Mouse (Mus musculus): Measurements from ENCODE around the gene Arl16.
A peak's percentile ranks its signal among the peaks of the same experiment; 100 is the strongest.
"Not testable (repeated sequence)": the region's sequence is repeated elsewhere in the genome, so short reads cannot be mapped to it uniquely, and the experiment has no call there.

Gene Arl16

GRCm38 (mm10) chr11:120467051-120467735 lies at the start of gene Arl16:
Gene Arl16, minus strand, starts transcription at chr11:120467607.
- DNase-seq (ENCODE audit: low read depth, low spot score) = peak; percentile 99

GRCm38 (mm10) chr11:120517147-120517546 lies 49.7 kb upstream of the Arl16 start:
- DNase-seq (ENCODE audit: low read depth, low spot score) = no peak

- DNase-seq (ENCODE audit: low read depth, low spot score) = peak; percentile 88
Observed at GRCm38 (mm10) chr11:120515611-120516010, 48.2 kb upstream of the Arl16 start.

- DNase-seq (ENCODE audit: low read depth, low spot score) = not testable (repeated sequence)
Observed at GRCm38 (mm10) chr11:120514262-120514661, 46.9 kb upstream of the Arl16 start.

GRCm38 (mm10) chr11:120512790-120513453 lies 45.5 kb upstream of the Arl16 start:
- DNase-seq (ENCODE audit: low read depth, low spot score) = peak; percentile 86

GRCm38 (mm10) chr11:120510375-120511030 lies 43.1 kb upstream of the Arl16 start:
- no peak for DNase-seq (ENCODE audit: low read depth, low spot score)

- no peak for DNase-seq (ENCODE audit: low read depth, low spot score)
Observed at GRCm38 (mm10) chr11:120509940-120510339, 42.5 kb upstream of the Arl16 start.

GRCm38 (mm10) chr11:120508290-120508870 lies 41.0 kb upstream of the Arl16 start:
- no peak for DNase-seq (ENCODE audit: low read depth, low spot score)

GRCm38 (mm10) chr11:120507611-120508289 lies 40.3 kb upstream of the Arl16 start:
- DNase-seq (ENCODE audit: low read depth, low spot score) = no peak

GRCm38 (mm10) chr11:120506899-120507298 lies 39.5 kb upstream of the Arl16 start:
- peak; percentile 70 for DNase-seq (ENCODE audit: low read depth, low spot score)

GRCm38 (mm10) chr11:120505661-120506060 lies 38.3 kb upstream of the Arl16 start:
- no peak for DNase-seq (ENCODE audit: low read depth, low spot score)

GRCm38 (mm10) chr11:120501701-120502100 lies 34.3 kb upstream of the Arl16 start:
- DNase-seq (ENCODE audit: low read depth, low spot score) = no peak

- DNase-seq (ENCODE audit: low read depth, low spot score) = no peak
Observed at GRCm38 (mm10) chr11:120501018-120501417, 33.6 kb upstream of the Arl16 start.

- no peak for DNase-seq (ENCODE audit: low read depth, low spot score)
Observed at GRCm38 (mm10) chr11:120500357-120500756, 33.0 kb upstream of the Arl16 start.

- no peak for DNase-seq (ENCODE audit: low read depth, low spot score)
Observed at GRCm38 (mm10) chr11:120499894-120500293, 32.5 kb upstream of the Arl16 start.

- no peak for DNase-seq (ENCODE audit: low read depth, low spot score)
Observed at GRCm38 (mm10) chr11:120498891-120499290, 31.5 kb upstream of the Arl16 start.

GRCm38 (mm10) chr11:120498226-120498625 lies 30.8 kb upstream of the Arl16 start:
- no peak for DNase-seq (ENCODE audit: low read depth, low spot score)

- no peak for DNase-seq (ENCODE audit: low read depth, low spot score)
Observed at GRCm38 (mm10) chr11:120497436-120497835, 30.0 kb upstream of the Arl16 start.

GRCm38 (mm10) chr11:120493911-120494310 lies 26.5 kb upstream of the Arl16 start:
- no peak for DNase-seq (ENCODE audit: low read depth, low spot score)

GRCm38 (mm10) chr11:120493351-120493750 lies 25.9 kb upstream of the Arl16 start:
- DNase-seq (ENCODE audit: low read depth, low spot score) = no peak

GRCm38 (mm10) chr11:120492878-120493203 lies 25.4 kb upstream of the Arl16 start:
- peak; percentile 22 for DNase-seq (ENCODE audit: low read depth, low spot score)
